Mouse (Mus musculus): ENCODE measurements around the gene Farp1.

DNA sequence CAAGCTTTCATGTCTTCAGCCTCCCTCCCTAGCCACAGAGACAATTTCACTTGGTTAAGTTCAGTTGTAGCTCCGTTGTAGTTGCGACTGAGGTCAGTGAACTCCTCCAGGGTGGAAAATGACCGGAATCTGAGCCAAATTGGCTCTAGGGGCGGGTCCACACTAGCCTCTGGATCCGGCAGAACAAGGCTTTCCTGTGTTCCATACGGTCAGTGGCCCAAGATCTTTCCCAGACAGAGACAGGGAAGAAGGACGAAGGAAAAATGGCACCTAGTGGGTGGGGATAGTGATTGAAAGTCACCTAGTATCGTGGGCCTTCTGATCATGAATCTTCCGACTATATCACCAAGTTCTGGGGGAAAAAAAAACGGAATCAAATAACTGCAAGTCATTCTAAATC lies 475 bp upstream of the Farp1 start:
- no peak for TF ChIP-seq CTCF (IDR thresholded peaks at IDR 0.05)
- TF ChIP-seq POLR2A (IDR thresholded peaks at IDR 0.05; ENCODE audit: insufficient read depth, low read depth, low read length), result no peak

Measured in heart, adult 2 months (tissue).